Mouse (Mus musculus) layer of hippocampus, adult 18-20 months (tissue): ENCODE results near the gene Atxn1l. TPM values are rescaled to one million over a fixed set of nuclear protein-coding genes. Genes with fewer than 3 reads are reported as not detected.
A peak's percentile ranks its signal among the peaks of the same experiment; 100 is the strongest.

ENCODE experiments used
- DNase-seq, 2 experiments: peaks; one replicate each; pipeline ENCODE4 v3.0.0; 2022; ENCODE audit warnings: low spot score in 2 of 2
- total RNA-seq, 2 experiments: library from RNA; stranded (reverse); gene quantifications; 2 replicates each; pipeline ENCODE4 v1.2.3; 2021

The Atxn1l gene
- total RNA-seq, 2 experiments from 2014 or later = 40.9 to 42.1 TPM

GRCm38 (mm10) chr8:109734018-109734417 lies 3.5 kb downstream of the Atxn1l start:
- no peak for DNase-seq

- DNase-seq = peak in 1 of 2 experiments; percentile 54
These were observed 6.5 kb downstream of the Atxn1l start for GRCm38 (mm10) chr8:109731012-109731411.

GRCm38 (mm10) chr8:109725106-109725505 lies 12.4 kb downstream of the Atxn1l start:
- DNase-seq = no peak

DNA sequence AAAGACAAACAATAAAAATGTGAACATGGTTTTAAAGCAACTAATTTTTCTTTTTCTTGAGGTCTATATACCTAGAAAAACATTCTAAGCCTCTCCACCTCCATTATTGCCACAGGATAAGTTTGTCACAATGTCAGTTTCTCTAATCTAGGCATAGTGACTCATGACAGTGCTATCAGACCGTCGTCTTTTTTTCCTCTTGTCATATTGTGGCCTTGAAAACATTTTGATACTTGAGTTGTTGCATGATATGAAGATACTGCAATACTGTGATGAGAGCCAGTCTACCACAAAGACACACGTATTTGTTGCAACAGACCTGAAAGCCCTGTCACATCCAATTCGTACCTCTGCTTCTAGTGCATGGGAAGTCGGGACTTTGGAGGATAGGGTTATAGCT lies 22.6 kb downstream of the Atxn1l start:
- no peak for DNase-seq

GRCm38 (mm10) chr8:109712521-109712920 lies 25.0 kb downstream of the Atxn1l start:
- no peak for DNase-seq

DNA sequence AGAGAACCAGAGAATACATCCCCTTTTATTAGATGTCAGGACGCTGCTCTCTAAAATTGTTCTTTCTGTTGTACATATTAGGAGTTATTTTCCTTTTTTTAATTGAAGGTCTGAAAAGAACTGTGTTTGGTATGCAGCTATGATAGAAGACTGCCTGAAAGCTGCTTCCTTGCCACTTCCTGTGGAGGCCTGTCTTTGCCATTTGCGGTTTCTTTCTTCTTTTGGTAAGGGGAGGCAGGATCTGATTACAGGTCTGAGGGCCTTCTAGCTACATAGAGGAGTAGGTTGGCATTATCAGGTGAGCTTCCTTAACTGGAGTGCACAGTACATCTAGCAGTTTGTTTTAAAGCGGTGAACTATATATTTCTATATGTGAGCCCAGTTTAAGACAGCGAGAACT lies 29.6 kb downstream of the Atxn1l start:
- no peak for DNase-seq

DNA sequence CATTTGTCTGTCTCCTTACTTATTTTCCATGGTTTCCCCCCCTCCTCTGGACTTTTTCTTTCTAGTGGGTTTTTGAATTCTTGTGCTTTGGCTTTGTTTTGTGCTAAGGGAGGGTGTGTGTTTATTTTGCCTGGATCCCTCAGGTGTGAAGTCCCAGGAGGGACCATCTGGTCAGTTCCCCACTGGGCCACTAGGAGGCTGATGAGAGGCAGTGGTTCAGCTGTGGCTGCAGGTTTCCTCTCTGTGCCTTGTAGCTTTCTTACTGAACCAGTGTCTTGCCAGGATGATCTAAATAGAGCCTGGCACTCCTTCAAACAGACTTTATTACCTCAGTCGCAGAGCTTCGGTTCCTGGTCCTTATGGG lies 30.7 kb downstream of the Atxn1l start:
- DNase-seq = peak; percentile 63 to 72

DNA sequence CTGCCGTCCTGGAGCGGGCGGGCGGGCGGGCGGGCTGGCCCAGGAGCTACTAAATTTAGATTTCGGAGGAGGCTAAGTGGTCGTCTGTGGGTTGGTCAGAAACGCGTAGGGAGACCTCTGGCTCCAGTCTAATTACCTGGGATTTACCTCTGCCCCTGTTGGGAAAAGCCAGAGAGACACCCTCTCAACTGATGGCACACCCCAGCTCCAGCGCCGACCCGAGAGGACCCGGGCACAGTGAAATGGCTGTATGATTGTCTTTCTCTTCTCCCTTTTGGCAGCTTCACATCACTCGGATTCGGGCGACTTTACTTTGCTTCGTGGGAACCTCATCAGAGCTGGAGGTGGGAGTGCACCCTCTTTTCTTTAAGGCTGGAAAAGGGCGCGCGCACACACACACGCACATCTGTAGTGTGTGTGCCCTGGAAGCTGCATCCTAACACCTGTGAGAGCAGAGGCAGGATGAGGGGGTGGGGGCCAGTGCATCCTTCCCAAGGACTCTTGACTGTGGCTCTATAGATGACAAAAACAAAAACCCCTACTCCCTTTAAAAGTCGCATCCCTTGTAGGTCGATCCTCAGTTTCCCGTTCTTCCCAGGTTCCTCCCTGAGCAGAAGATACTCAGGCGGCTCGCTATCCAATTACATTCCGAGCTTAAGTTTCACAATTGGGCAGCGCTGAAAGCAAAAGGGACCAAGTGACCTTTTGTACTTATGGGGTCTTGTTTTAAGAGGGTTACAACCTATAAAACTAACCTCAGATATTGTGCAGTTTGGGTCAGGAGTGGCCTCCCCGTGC lies 31.3 kb downstream of the Atxn1l start:
- peak in 1 of 2 experiments; percentile 26 for DNase-seq

DNA sequence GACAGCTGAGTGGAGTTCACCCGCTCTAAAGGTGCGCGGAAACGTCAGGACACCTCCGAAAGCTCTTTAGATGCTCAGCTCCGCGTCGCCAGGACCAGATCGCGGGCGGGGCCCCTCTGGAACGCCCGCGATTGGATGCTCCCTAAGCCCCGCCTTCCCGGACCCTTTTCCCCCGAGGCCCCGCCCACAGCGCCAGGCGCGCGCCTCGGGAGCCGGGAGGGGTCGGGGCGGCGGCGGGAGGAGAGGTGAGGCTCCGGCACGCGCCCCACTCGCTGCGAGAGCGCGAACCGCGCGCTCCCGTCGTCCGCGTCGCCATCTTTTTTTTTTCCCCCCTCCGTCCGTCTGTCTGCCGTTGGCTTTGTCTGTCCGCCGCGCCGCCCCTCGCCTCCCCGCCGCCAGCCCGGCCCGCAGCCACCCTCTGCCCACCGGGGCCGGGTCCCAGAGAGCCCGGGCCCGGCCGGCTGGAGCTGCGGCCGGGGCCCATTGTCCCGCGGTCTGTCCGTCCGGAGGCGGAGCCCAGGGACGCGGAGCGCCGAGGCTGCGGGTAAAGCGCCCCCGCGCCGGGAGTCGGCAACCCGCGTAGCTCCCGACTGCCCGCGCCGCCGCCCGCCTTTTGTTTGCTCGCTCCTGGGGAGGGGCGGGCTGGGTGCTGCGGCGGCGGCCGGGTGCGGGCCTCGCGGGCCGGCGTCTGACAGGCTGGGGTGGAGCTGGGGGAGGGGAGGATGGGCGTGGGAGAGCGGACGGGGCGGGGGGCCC lies 32.0 kb downstream of the Atxn1l start, which contains the start of gene Zfp821:
Gene Zfp821, plus strand, starts transcription at position 227 of the 756 bp plus-strand sequence.
- peak; percentile 92 to 95 for DNase-seq

- no peak for DNase-seq
These were observed 32.8 kb downstream of the Atxn1l start for GRCm38 (mm10) chr8:109704565-109705319.

DNA sequence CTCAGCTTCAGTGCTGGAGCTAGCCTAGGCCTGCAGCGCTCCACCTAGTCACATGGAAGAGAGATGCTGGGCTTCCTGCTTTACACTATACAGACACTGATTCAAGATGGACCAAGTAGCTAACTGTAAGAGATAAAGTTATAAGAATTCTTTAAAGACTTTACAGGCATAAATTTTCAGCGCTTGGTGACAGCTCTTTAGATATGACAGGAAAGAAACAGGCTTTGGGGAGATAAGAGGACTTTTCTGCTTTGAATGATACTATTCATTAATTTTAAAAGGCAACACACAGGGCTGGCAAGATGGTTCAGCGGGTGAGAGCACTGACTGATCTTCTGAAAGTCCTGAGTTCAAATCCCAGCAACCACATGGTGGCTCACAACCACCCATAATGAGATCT lies 39.1 kb downstream of the Atxn1l start:
- no peak for DNase-seq

DNA sequence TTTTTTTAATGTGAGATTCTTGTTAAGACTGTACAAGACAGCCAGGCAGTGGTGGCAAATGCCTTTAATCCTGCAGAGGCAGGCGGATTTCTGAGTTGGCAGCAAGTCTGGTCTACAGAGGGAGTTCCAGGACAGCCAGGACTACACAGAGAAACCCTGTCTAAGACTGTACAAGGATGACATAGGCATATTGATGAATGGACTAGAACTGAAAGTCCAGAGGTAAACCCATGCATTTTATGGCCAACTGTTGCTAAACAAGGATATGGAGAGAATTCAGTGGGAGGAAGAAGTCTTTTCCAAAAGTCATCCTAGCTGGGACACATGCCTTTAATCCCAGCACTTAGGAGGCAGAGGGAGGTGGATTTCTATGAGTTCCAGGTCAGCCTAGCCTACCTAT lies 39.8 kb downstream of the Atxn1l start:
- no peak for DNase-seq

GRCm38 (mm10) chr8:109694154-109694553 lies 43.4 kb downstream of the Atxn1l start:
- DNase-seq = no peak

DNA sequence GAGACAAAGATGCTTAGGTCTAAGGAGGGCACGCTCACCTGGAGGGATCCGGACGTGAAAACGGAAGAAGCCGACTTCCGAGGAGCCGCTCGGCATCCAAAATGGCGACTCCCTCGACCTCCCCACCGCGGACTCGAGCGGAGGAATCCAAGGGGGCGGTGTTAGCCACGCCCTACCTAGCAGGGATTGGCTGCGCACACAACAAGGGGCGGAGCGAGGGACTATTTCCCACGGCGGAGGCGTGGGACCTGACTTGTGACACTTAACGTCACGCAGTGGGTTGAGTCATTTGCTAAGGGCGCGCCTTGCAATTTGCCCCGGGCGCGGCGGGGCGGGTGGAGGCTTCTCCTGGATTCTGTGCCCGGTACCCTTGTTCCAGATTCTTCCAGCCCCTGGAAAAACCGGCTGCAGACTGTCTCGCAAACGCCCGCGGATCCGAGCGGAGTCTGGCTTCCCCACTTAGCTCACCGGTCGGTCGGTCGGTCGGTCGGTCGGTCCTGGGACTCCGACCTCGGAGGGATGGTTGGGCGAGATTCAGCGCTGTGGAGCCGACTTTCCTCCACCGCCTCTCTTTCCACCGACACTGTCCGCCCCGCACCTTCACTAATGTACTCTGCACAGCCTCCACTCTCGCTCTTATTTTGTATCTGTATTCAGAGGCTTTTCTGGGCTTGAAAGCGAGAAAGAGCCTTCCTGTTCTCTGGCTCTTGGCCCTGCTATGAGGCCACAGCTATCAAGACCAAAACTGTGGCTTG lies 44.2 kb downstream of the Atxn1l start, which contains the start of gene Ist1:
Gene Ist1, minus strand, starts transcription at position 115 of the 755 bp plus-strand sequence.
- peak; percentile 97 to 98 for DNase-seq

GRCm38 (mm10) chr8:109692443-109693145 lies 44.9 kb downstream of the Atxn1l start:
- peak; percentile 26 to 40 for DNase-seq

- no peak for DNase-seq
These were observed 45.8 kb downstream of the Atxn1l start for GRCm38 (mm10) chr8:109691769-109692168.

GRCm38 (mm10) chr8:109687248-109687647 lies 50.3 kb downstream of the Atxn1l start:
- no peak for DNase-seq

- no peak for DNase-seq
These were observed 55.4 kb downstream of the Atxn1l start for GRCm38 (mm10) chr8:109682120-109682519.

GRCm38 (mm10) chr8:109681535-109681934 lies 56.0 kb downstream of the Atxn1l start:
- no peak for DNase-seq
